Mouse (Mus musculus) WW6 (cell line): ENCODE data around the gene Snrpd2.
A peak's percentile ranks its signal among the peaks of the same experiment; 100 is the strongest.

ENCODE experiments used
- DNase-seq: peaks from one replicate; pipeline ENCODE4 v3.0.0-alpha.2; 2013; ENCODE audit warnings: low read depth, low spot score

Gene Snrpd2

DNA sequence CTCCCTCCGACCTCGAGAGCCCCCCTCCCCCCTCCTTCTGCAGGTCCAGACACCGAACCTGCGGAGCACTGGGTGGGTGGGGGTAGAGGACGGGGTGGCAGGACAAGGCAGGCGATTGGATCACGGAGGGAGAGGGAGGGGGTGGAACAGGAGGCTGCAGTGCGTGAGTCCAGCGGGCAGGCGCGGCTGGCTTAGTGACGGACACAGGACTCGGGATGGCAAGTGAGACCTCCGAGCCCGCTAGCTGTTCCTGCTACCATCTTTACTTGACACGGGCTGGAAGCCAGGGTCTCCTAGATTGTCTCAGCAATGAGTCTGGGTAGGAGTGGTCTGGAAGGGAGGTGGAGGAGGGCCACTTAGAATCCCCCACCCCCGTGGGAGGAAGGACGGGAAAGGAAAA, 28.5 kb downstream of the Snrpd2 start:
- no peak for DNase-seq

- peak; percentile 68 for DNase-seq
These were observed 29.0 kb downstream of the Snrpd2 start for GRCm38 (mm10) chr7:19178443-19179092.

- no peak for DNase-seq
These were observed 29.7 kb downstream of the Snrpd2 start for GRCm38 (mm10) chr7:19179173-19179572.

DNA sequence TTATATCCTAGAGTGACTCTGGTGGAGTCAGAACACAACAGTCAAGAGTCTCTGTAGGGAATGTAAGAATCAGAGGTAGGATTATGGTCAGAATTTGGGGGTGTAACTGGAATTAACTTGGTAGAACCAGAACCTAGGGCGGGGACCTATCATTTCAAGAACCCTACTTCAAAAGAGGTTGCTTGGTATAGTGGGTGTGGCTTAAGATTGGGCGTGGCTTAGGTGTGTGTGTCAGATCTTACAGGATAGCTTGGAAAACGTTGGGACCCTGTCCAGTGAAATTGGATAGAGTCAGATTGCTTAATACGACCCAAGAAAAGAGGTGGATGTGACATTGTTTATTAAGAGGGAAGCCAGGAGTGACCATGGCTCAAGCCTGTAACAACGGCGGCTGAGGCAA, 30.4 kb downstream of the Snrpd2 start:
- no peak for DNase-seq

- no peak for DNase-seq
These were observed 31.4 kb downstream of the Snrpd2 start for GRCm38 (mm10) chr7:19180862-19181429.

- DNase-seq = no peak
These were observed 34.7 kb downstream of the Snrpd2 start for GRCm38 (mm10) chr7:19184250-19184649.

DNA sequence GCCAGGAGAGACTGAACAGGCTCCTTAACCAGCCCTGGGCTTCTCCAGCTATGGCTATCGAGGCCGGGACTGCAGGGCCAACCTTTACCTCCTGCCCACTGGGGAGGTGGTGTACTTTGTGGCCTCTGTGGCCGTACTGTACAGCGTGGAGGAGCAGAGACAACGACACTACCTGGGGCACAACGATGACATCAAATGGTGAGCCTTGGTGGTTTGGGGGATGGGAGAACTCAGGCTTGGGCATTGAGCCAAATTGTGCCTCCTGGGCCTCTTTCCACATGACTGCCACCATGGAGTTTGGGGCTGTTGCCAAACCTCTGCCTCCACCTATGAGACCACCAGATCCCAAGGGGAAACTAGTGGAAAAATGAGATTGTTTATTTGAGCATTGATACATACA, 35.2 kb downstream of the Snrpd2 start:
- DNase-seq = no peak

DNA sequence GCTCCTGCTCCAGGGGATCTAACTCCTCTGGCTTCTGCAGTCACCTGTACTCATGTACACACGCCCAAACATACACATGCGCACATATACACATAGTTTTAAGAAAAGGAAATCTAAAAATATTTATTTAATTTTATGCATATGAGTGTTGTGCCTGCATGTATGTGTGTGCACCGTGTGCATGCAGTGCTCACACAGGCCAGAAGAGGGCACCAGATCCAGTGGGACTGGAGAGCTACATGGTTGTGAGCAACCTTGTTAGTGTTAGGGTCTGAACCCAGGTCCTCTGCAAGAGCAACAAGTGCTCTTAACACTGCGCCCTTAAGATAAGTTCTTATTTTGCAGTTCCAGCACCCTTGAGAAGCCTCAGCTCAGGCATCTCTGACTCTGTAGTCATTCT, 45.2 kb downstream of the Snrpd2 start:
- DNase-seq = no peak

GRCm38 (mm10) chr7:19196676-19197075, 47.2 kb downstream of the Snrpd2 start:
- no peak for DNase-seq

DNA sequence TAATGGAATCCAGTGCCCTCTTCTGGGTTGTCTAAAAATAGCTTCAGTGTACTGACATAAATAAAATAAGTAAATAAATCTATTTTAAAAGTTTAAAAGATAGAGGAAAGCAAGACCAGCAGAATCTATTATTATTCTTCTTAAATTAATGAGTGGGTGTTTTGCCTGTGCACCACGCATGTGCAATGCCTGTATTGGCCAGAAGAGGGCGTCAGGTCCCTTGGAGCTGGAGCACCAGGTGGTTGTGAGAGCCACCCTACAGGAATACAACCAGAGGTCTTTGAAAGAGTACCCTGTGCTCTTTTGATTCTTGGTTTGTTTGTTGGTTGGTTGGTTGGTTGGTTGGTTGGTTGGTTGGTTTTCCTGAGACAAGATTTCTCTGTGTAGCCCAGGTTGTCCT, 48.5 kb downstream of the Snrpd2 start:
- DNase-seq = no peak

DNA sequence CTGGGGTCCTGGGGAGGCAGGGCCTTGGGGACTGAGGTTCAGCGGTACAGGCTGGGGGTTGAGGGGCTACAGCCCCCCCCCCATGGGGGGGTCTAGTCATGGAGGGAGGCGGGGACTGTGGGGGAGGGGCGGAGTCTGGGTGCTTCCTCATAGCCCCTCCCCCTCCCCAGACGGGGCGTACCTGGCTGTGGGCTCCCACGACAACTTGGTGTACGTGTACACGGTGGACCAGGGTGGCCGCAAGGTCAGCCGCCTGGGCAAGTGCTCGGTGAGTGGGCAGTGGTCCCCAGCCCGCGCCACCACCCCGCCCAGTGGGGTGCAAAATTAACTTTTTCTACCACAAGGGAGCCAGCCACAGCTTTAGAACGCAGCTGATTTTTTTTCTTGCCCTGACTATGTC, 52.1 kb downstream of the Snrpd2 start:
- no peak for DNase-seq

- DNase-seq = no peak
These were observed 52.7 kb downstream of the Snrpd2 start for GRCm38 (mm10) chr7:19202065-19202850.
